Mouse (Mus musculus): Measurements from ENCODE around the gene Baz1b. TPM values are rescaled to one million over a fixed set of nuclear protein-coding genes. Genes with fewer than 3 reads are reported as not detected.

Gene Baz1b
- total RNA-seq (2021), result 10 to 100 TPM; 60.9 to 85.3 TPM

DNA sequence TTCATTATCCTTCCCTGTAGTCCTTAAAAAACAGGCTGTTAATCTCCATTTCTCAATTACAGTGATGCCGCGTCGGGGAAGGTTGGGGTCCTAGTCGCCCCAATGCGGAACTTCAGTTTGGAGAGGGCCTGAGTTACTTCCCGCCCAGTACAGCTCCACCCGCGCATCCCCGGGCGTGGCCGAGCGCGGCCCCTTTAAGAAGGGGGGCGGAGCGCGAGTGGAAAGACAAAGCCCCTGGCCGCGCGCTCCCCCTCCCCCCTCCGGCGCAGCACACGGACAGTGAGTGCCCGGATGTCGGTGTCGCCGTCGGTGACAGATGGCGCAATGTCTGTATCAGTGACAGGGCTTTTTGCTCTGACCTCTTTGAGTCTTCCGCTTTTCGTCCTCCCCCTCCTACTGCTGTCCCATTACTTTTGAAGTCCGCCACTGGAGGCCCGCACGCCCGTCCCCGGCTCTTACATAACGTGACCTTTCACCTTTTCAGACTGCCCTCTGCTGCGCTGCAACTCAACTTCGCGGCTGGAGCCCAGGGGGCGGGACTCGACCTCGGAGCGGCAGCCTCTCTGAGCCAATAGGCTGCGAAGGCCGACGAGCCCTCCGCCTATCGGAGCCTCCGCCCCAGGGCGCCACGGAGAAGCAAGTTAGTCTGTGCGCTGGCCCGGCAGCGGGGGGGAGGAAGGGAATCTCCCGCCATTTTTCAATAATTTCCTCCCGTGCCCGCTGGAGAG is at the start of gene Baz1b:
TSS of gene Baz1b (plus strand) at position 644 of the 728 bp plus-strand sequence.
- intact Hi-C loops (cut with DNase I), result loop anchor here (1.0 to 5.0 kb wide), 3 partner anchors 18 to 179 kb away; partner anchors contain the start of genes Abhd11, Bcl7b and Tbl2
- peak; percentile 98 to 99 for DNase-seq (ENCODE audit: low spot score in 2 of 2)

- DNase-seq (ENCODE audit: low spot score in 2 of 2), result no peak
- intact Hi-C loops (cut with DNase I), result no loop called here
Observed at GRCm38 (mm10) chr5:135139881-135140280, 47.2 kb upstream of the Baz1b start.

DNA sequence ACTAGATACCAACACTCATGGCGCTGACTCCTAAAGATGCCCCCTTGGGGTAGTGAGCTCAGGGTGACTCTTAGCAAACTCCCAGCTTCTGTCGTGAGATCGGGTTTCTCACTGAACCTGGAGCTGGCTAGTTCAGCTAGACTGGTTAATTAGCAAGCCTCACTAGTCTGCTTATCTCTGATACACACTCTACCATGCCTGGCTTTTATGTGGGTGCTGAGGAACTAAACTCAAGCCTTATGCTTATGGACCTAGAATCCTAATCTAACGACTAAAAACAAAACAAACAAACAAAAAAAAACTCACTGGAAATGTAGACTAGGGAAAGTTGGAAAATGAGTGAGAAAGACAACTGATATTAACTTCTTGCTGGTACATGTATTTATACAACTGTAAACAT is 42.6 kb upstream of the Baz1b start:
- intact Hi-C loops (cut with DNase I), result no loop called here
- DNase-seq (ENCODE audit: low spot score in 2 of 2), result no peak

DNA sequence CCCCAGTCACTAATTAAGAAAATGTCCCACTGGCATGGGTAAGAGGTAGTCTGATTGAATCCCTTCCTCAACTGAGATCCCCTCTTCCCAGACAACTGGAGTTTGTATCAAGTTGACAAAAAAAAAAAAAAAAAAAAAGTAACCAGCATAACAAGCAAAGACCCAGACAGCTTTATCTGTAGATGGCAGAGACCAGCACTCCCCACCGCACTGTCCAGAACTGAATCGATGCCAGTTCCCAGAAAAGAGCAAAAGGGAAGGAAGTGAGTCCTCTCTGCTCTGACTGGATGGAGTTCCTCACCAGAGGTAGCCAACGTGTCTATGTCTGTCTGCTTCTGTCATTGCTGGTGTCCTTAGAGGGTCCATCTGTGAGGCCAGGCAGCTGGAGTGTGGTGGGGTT is 41.5 kb upstream of the Baz1b start:
- DNase-seq (ENCODE audit: low spot score in 2 of 2), result no peak
- intact Hi-C loops (cut with DNase I), result no loop called here

DNA sequence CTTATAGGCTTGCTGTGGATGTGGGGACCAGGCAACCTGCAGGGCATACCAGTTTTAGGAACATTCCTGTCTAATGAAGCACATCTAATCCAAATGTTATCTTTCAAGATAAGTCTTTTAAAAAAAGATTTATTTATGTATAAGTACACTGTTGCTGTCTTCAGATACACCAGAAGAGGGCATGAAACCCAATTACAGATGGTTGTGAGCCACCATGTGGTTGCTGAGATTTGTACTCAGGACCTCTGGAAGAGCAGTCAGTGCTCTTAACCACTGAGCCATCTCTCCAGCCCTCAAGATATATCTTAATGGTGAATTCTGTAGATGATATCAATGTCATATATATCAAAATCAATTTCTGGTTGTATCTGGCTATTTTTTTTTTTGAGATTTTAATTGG is 41.1 kb upstream of the Baz1b start:
- DNase-seq (ENCODE audit: low spot score in 2 of 2), result no peak
- intact Hi-C loops (cut with DNase I), result no loop called here

DNA sequence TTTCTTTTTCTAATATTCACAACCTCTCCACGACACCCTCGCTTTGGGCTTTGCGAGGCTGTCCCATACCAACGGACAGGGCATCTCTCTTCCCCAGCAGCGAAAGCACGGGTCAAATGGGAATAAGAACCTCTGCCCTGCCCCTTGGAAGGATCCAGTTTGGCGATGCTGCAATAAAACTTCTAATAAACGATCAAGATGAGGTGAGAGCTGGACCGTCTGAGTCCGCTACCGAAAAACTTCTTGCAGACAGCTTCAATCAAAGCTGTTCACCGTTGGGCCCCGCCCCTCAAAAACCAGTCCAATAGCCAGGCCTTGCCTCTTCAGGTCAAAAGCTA is 38.4 kb upstream of the Baz1b start:
- intact Hi-C loops (cut with DNase I), result loop anchor here (1.0 to 2.0 kb wide), 2 partner anchors 20 to 38 kb away; partner anchors contain the start of genes Baz1b and Bcl7b
- DNase-seq (ENCODE audit: low spot score in 2 of 2), result no peak

- peak; percentile 98 for DNase-seq (ENCODE audit: low spot score in 2 of 2)
- intact Hi-C loops (cut with DNase I), result loop anchor here (1.0 to 2.0 kb wide), 2 partner anchors 19 to 38 kb away; partner anchors contain the start of genes Baz1b and Bcl7b
Observed at GRCm38 (mm10) chr5:135149053-135149819, 37.8 kb upstream of the Baz1b start, which contains the start of gene Tbl2. Gene Tbl2 (plus strand): TSS chr5:135149657.

- intact Hi-C loops (cut with DNase I), result loop anchor here (1.0 to 2.0 kb wide), 2 partner anchors 19 to 37 kb away; partner anchors contain the start of genes Baz1b and Bcl7b
- no peak for DNase-seq (ENCODE audit: low spot score in 2 of 2)
Observed at GRCm38 (mm10) chr5:135149820-135150178, 37.3 kb upstream of the Baz1b start.

DNA sequence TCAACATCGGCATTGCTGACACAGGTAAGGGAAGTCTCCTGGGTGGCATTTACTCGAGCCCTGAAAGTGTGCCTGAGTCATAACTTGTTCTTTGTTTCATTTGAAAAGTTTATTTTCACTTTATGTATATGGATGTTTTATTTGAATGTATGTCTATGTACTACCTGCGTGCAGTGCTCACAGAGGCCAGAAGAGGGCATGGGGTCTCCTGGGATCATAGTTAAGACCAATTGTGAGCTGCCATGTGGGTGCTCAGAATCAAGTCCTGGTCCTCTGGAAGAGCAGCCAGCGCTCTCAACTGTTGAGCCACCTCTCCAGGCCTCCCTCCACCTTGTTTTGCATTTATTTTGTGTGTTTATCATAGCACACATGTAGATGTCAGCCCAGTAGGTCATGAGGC is 30.6 kb upstream of the Baz1b start:
- intact Hi-C loops (cut with DNase I), result no loop called here
- DNase-seq (ENCODE audit: low spot score in 2 of 2), result no peak

DNA sequence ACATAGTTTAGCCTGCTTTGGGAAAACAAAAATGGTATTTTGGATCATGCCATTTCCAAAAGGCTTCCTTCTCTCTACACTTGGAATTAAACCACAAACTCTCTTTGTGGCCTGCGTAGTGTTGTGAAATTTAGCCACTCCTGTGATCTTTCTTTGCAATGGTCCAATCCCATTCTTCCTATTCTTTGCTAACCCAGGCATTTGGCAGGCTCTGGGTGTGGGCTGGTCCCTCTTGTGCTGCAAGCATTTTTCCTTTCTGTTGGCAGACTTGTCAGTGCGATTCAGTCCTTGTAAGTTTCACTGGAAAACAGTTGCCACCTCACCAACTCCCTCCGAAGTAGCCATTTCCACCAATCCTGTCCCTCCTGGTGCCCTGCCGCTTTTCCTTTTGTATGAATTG is 25.8 kb upstream of the Baz1b start:
- peak in 1 of 2 experiments; percentile 56 for DNase-seq (ENCODE audit: low spot score in 2 of 2)
- intact Hi-C loops (cut with DNase I), result no loop called here

DNA sequence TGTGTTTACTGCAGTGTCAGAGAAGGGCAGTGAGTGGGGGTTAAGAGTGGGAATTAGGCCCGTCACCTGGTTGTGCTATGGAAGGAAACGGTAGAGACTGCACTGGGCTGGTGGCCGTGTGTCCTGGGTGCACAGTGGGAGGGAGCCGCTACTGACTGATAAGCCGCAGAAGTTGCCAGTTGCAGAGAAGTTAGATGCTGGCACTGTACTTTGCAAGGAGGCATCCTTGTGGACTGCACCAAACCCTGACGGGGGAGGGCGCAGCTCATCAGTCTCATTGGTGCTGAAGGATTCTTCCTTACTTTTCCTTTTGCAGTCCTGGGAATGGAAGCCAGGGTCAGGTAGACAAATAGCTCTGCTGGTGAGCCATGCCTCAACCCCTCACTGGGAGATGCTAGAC is 25.4 kb upstream of the Baz1b start:
- intact Hi-C loops (cut with DNase I), result no loop called here
- no peak for DNase-seq (ENCODE audit: low spot score in 2 of 2)

GRCm38 (mm10) chr5:135162361-135162760 is 24.7 kb upstream of the Baz1b start:
- intact Hi-C loops (cut with DNase I), result no loop called here
- no peak for DNase-seq (ENCODE audit: low spot score in 2 of 2)

GRCm38 (mm10) chr5:135162821-135163220 is 24.2 kb upstream of the Baz1b start:
- intact Hi-C loops (cut with DNase I), result no loop called here
- no peak for DNase-seq (ENCODE audit: low spot score in 2 of 2)

DNA sequence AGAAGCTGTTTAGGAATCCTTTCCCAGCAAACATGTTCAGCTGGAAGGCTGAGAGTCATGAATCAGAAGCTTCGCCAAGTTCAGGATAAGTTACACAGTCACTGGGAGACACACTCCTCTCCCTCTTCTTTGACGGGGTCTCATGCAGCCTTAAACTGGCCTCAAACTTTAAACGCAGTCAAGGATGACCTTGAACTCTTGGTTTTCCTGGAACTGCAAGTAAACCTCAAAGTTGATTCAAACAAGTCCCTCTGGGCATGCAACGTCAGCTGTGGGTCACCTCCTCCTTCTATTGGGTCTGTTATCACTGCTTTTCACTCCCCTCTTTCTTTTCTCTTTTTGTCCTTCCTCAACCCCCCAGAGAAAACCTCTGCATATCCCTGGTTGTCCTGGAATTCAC is 20.2 kb upstream of the Baz1b start:
- intact Hi-C loops (cut with DNase I), result no loop called here
- DNase-seq (ENCODE audit: low spot score in 2 of 2), result no peak

DNA sequence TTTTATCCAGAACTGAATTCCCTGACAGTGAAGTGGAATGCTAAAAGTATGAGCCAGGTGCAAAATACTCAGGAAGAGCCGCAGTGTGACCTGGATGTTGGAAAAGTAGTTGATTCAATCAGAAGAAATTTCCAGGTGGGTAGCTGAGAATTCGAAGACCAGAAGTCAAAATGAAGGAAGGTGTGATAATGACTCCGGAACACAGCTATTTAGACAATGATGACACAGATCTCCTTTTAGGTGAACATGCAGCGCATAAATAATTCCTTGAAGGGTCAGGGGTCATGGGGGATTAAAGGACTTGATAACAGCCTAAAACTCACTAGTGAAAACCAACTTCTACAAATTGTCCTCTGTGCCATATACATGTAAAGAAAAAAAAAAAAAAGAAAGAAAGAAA is 19.6 kb upstream of the Baz1b start:
- DNase-seq (ENCODE audit: low spot score in 2 of 2), result no peak
- intact Hi-C loops (cut with DNase I), result no loop called here

DNA sequence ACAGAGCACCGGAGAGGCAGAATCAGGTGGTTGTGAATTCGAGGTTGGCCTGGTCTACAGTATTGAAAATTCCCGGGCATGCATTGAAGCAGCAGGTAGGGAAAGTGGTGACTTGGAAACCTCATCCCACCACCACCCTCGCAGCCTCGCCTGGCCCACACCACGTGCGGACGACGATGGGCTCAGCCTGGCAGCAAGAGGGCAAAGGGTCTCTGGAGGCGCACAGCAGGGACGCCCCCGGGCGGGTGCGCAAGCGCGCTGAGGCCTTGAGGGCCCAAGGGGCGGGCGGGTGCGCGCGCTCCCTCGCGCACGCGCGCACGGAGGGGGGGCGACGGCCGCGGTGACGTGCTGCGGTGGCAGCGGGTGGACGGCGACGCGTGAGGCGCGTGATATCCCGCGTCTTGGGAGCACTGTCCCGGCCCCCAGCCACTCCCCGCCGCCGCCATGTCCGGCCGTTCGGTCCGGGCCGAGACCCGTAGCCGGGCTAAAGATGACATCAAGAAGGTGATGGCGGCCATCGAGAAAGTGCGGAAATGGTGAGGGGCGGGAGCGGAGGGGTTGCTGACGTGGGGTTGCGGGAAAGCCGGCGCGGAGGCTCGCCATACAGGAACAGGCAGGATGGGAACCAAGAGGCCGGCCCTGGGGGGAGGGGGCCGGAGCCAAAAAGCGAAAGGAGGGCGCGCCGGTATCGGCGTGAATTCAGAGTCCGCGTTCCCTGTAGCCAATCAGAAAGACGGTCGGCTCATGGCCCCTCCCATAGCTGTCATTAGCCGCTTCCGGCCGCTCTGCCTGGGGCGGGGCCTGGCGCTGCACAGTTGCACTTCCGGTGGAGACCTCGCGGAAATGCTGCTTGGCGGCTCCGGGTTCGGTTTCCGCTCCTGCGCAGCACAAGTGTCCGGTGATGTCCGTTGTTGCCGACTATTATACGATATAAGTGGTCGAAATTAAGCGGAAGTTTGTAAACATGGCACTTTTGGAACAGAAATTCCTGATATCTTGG is 18.7 kb upstream of the Baz1b start, which contains the start of gene Bcl7b:
TSS of gene Bcl7b (plus strand) at position 221 of the 1,000 bp plus-strand sequence.
- intact Hi-C loops (cut with DNase I), result loop anchor here (1.0 kb wide), 2 partner anchors 19 kb away; partner anchors contain the start of genes Baz1b and Tbl2

GRCm38 (mm10) chr5:135169479-135169878 is 17.6 kb upstream of the Baz1b start:
- DNase-seq (ENCODE audit: low spot score in 2 of 2), result no peak
- intact Hi-C loops (cut with DNase I), result no loop called here

More for the DNA sequence above, 18.7 kb upstream of the Baz1b start, which contains the start of gene Bcl7b:
- DNase-seq (ENCODE audit: low spot score in 2 of 2), result peak; percentile 96 to 97

DNA sequence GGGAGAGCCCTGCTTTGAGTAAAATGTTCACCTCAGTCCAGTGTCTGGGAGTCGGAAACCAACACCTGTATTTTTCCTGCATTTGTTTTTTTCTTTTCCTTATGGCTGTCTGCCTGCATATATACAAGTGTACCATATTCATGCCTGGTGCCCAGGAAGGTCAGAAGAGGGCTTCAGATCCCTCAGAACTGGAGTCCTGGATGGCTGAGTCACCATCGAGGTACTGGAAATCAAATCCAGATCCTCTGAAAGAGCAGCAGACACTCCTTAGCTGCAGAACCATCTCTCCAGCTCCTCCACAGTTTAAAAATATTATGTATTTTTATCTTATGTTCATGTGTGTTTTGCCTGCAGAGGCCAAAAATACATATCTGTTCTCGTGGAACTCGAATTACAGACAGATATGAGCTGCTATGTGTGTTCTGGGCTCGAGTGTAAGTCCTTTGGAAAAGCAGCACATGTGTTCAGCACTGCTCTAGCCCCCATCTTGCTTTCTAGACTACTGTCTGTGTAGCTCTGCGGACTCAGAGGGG is 15.3 kb upstream of the Baz1b start:
- intact Hi-C loops (cut with DNase I), result no loop called here
- DNase-seq (ENCODE audit: low spot score in 2 of 2), result no peak

GRCm38 (mm10) chr5:135172986-135173385 is 14.1 kb upstream of the Baz1b start:
- no peak for DNase-seq (ENCODE audit: low spot score in 2 of 2)
- intact Hi-C loops (cut with DNase I), result no loop called here
